15 mouse cellular contexts compared by ENCODE assay signal in the genomic region with DNA sequence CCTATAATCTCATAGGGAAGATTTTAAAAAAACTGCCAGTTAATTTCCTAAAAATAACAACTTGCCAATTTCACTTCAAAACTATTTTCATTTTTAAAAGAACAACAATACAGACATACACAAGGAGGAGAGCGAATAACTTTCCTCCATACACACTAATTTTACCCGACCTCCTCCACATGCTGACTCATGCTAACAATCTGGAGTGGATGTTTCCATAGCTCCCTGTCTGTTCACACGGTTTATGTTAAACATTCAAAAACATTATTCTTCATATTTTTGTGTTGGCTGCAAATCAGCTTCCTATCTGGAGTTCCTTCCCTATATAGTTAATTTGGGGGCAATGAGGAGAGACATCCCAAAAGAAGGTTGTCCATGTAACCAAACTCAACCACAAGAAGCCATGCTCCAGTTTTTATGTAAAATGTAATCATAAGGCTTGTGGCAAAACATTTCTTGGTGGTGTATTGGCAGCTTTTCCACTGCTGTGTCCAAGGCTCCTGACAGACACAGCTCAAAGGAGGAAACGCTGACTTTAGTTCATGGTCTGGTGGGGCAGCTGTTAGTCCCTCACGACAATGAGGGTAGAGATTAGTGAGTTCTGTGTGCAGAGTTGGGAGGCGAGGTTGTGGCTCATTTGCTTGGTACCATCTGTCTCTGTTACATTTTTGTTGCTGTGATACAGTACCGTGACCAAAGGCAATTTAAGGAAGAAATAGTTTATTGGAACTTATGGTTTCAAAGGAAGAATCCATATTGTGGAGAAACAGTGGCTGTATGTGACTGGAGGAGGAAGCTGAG.
A peak's percentile ranks its signal among the peaks of the same experiment; 100 is the strongest.
DNase-seq lines count a peak whose midpoint lies in the region; ATAC-seq lines count a peak whose summit lies in the region.
"Had no signal": no experiment of that assay in that cellular context is flagged by ENCODE, and none has a peak within 500 bp of the region (broad histone marks: within the 10 kb centered on the region; RNA-seq: fewer than 3 reads in every experiment).

No protein-coding gene starts in this region.

- H3K27ac ChIP-seq in hindbrain, embryonic 10.5 days, result peak overlapping the region; percentile 35; the same call in 1 of the 2 replicates
- no peak overlapping the region for H3K27ac ChIP-seq in hindbrain, embryonic 11.5 days (ENCODE audit: low read depth, low read length)
- peak overlapping the region; percentile 77; the same call in 1 of the 2 replicates for H3K27ac ChIP-seq in midbrain, embryonic 15.5 days
- H3K27ac ChIP-seq: heart, embryonic 15.5 days; liver, embryonic 15.5 days; neural tube, embryonic 12.5 days had no signal

- DNase-seq in hindbrain, embryonic 10.5 days (ENCODE audit: low spot score), result no peak
- DNase-seq in hindbrain, embryonic 11.5 days (ENCODE audit: low spot score), result no peak
- peak; percentile 49 to 77 for DNase-seq in frontal cortex, postnatal 36 days (ENCODE audit: low spot score in 2 of 2)
- peak; percentile 9 to 12 for DNase-seq in layer of hippocampus, postnatal 10 days (ENCODE audit: low spot score in 2 of 2)
- no peak for DNase-seq in ovary, adult 18-20 months (ENCODE audit: low spot score)
- DNase-seq: adrenal gland, postnatal 14 days; cerebellum, adult 18-20 months; kidney, adult 8-10 months had no signal

- ATAC-seq in hindbrain, embryonic 11.5 days (ENCODE audit: low FRiP score), result no peak; the same call in 1 of the 2 replicates
- ATAC-seq in midbrain, embryonic 15.5 days (replicated peaks), result no peak
- no peak for ATAC-seq in inflammation-experienced regulatory T-cells, adult 6 months
- ATAC-seq: CD4-positive, CD25-positive, alpha-beta regulatory T cell, adult 4 months; Patski had no signal

- H3K36me3 ChIP-seq in hindbrain, embryonic 10.5 days, result no peaks in the 10 kb centered on the region
- no peaks in the 10 kb centered on the region for H3K36me3 ChIP-seq in hindbrain, embryonic 11.5 days (ENCODE audit: control insufficient read depth, insufficient read depth, low read length)
- no peaks in the 10 kb centered on the region for H3K36me3 ChIP-seq in midbrain, embryonic 15.5 days (replicated peaks)
- H3K36me3 ChIP-seq: heart, embryonic 15.5 days; liver, embryonic 15.5 days; neural tube, embryonic 12.5 days had no signal

- 75% methylated on average over 7 of the region's 7 CpGs for WGBS in hindbrain, embryonic 10.5 days
- WGBS in hindbrain, embryonic 11.5 days, result 72% methylated on average over 7 of the region's 7 CpGs
- 60% methylated on average over 7 of the region's 7 CpGs for WGBS in midbrain, embryonic 15.5 days

- H3K9ac ChIP-seq in hindbrain, embryonic 11.5 days (ENCODE audit: low read depth, low read length), result no peak overlapping the region
- H3K9ac ChIP-seq in midbrain, embryonic 15.5 days, result no peak overlapping the region
- H3K9ac ChIP-seq: heart, embryonic 15.5 days; liver, embryonic 15.5 days; neural tube, embryonic 12.5 days had no signal

- no peaks in the 10 kb centered on the region for H3K9me3 ChIP-seq in hindbrain, embryonic 10.5 days
- H3K9me3 ChIP-seq in hindbrain, embryonic 11.5 days (ENCODE audit: control insufficient read depth, low read length), result no peaks in the 10 kb centered on the region
- H3K9me3 ChIP-seq in midbrain, embryonic 15.5 days, result no peaks in the 10 kb centered on the region
- H3K9me3 ChIP-seq: heart, embryonic 15.5 days; liver, embryonic 15.5 days; neural tube, embryonic 12.5 days had no signal

- no peak overlapping the region for H3K4me3 ChIP-seq in hindbrain, embryonic 10.5 days
- H3K4me3 ChIP-seq in hindbrain, embryonic 11.5 days (ENCODE audit: low read depth, low read length), result no peak overlapping the region
- no peak overlapping the region for H3K4me3 ChIP-seq in midbrain, embryonic 15.5 days
- H3K4me3 ChIP-seq: heart, embryonic 15.5 days; liver, embryonic 15.5 days; neural tube, embryonic 12.5 days had no signal

- H3K4me1 ChIP-seq in hindbrain, embryonic 10.5 days (replicated peaks), result peaks cover 21% of the 10 kb centered on the region
- H3K4me1 ChIP-seq in hindbrain, embryonic 11.5 days (replicated peaks; ENCODE audit: control insufficient read depth, insufficient read depth, low read length), result no peaks in the 10 kb centered on the region
- H3K4me1 ChIP-seq in midbrain, embryonic 15.5 days, result peaks cover 23% of the 10 kb centered on the region
- H3K4me1 ChIP-seq: liver, embryonic 15.5 days had no signal

- 0 out of 2 replicates have a peak, but pooled peaks cover 3% of the 10 kb centered on the region for H3K27me3 ChIP-seq in hindbrain, embryonic 10.5 days (ENCODE audit: insufficient read depth, poor library complexity, severe bottlenecking)
- no peaks in the 10 kb centered on the region for H3K27me3 ChIP-seq in hindbrain, embryonic 11.5 days (ENCODE audit: control insufficient read depth, insufficient read depth, low read length)
- no peaks in the 10 kb centered on the region for H3K27me3 ChIP-seq in midbrain, embryonic 15.5 days (replicated peaks)
- H3K27me3 ChIP-seq: heart, embryonic 15.5 days; liver, embryonic 15.5 days; neural tube, embryonic 12.5 days had no signal

- no peak overlapping the region for H3K4me2 ChIP-seq in hindbrain, embryonic 11.5 days (replicated peaks; ENCODE audit: low read depth, low read length)
- peak overlapping the region; percentile 34 for H3K4me2 ChIP-seq in midbrain, embryonic 15.5 days
- H3K4me2 ChIP-seq: heart, embryonic 15.5 days; liver, embryonic 15.5 days; neural tube, embryonic 12.5 days had no signal

Comparison
In these comparisons a context has a peak if more than half of its experiments do, and no peak if none do; other contexts are left out.
1. DNase-seq: peak in frontal cortex, postnatal 36 days (2 of 2) and layer of hippocampus, postnatal 10 days (2 of 2); none in hindbrain, embryonic 10.5 days (single experiment), hindbrain, embryonic 11.5 days (single experiment) and ovary, adult 18-20 months (single experiment).